Mouse (Mus musculus) ES-CJ7 (cell line): ENCODE data around the gene Ccdc61.

Source experiments
- DNase-seq: peaks from one replicate; pipeline ENCODE4 v3.0.0; 2011; ENCODE audit warnings: low read depth, low spot score

The Ccdc61 gene

GRCm38 (mm10) chr7:18858310-18858916, 51.8 kb downstream of the Ccdc61 start:
- no peak for DNase-seq

GRCm38 (mm10) chr7:18848395-18848794, 61.8 kb downstream of the Ccdc61 start:
- DNase-seq = no peak

- DNase-seq = no peak
These were observed 65.4 kb downstream of the Ccdc61 start for GRCm38 (mm10) chr7:18844811-18845210.

- no peak for DNase-seq
These were observed 69.0 kb downstream of the Ccdc61 start for GRCm38 (mm10) chr7:18841174-18841567.
